Mouse (Mus musculus): ENCODE results near the gene Olfr893.
"Not testable (repeated sequence)": the region's sequence is repeated elsewhere in the genome, so short reads cannot be mapped to it uniquely, and the experiment has no call there.

Gene Olfr893

GRCm38 (mm10) chr9:38208065-38208464 lies at the start of gene Olfr893:
Gene Olfr893, plus strand, starts transcription at chr9:38208365.
- DNase-seq (ENCODE audit: low spot score), result no peak

- DNase-seq (ENCODE audit: low spot score), result not testable (repeated sequence)
Measured at GRCm38 (mm10) chr9:38168341-38168740, 39.8 kb upstream of the Olfr893 start.

GRCm38 (mm10) chr9:38180721-38181120 lies 27.4 kb upstream of the Olfr893 start, which contains the start of gene Olfr891:
Gene Olfr891, minus strand, starts transcription at chr9:38180821.
- no peak for DNase-seq (ENCODE audit: low spot score)

GRCm38 (mm10) chr9:38217755-38218154 lies 9.6 kb downstream of the Olfr893 start, which contains the start of gene Olfr894:
Gene Olfr894, plus strand, starts transcription at chr9:38218055.
- DNase-seq (ENCODE audit: low spot score), result no peak

GRCm38 (mm10) chr9:38252474-38252873 lies 44.3 kb downstream of the Olfr893 start, which contains the start of gene Olfr143:
Gene Olfr143, plus strand, starts transcription at chr9:38252774.
- DNase-seq (ENCODE audit: low spot score), result no peak

Data from retina, embryonic 14.5 days (tissue).